Comparison of ENCODE assay signal across 8 mouse cellular contexts in genomic region chr9:44378153-44378730, GRCm38 (mm10). TPM values are rescaled to one million over a fixed set of nuclear protein-coding genes. Genes with fewer than 3 reads are reported as not detected.
DNase-seq lines count a peak whose midpoint lies in the region; ATAC-seq lines count a peak whose summit lies in the region.

No protein-coding gene starts in this region.

- H3K4me2 ChIP-seq in kidney, embryonic 14.5 days (replicated peaks; ENCODE audit: low read depth, low read length), result peak overlapping the region; percentile 49
- peak overlapping the region; percentile 62 for H3K4me2 ChIP-seq in hindbrain, embryonic 15.5 days
- peak overlapping the region; percentile 71 for H3K4me2 ChIP-seq in midbrain, embryonic 16.5 days (ENCODE audit: low read length)

- peaks cover 27% of the 10 kb centered on the region for H3K36me3 ChIP-seq in kidney, embryonic 14.5 days (ENCODE audit: control insufficient read depth, insufficient read depth, low read length)
- peaks cover 24% of the 10 kb centered on the region for H3K36me3 ChIP-seq in hindbrain, embryonic 15.5 days
- H3K36me3 ChIP-seq in midbrain, embryonic 16.5 days (ENCODE audit: control insufficient read depth, insufficient read depth, low read length), result peaks cover 7% of the 10 kb centered on the region; the same call in 1 of the 2 replicates

- H3K27ac ChIP-seq in kidney, embryonic 14.5 days (ENCODE audit: low read depth, low read length), result no peak overlapping the region
- peak overlapping the region; percentile 89 for H3K27ac ChIP-seq in hindbrain, embryonic 15.5 days (replicated peaks)
- no peak overlapping the region for H3K27ac ChIP-seq in midbrain, embryonic 16.5 days (ENCODE audit: low read length)

- H3K9ac ChIP-seq in kidney, embryonic 14.5 days (ENCODE audit: low read depth, low read length), result peak overlapping the region; percentile 67; the same call in 1 of the 2 replicates
- peak overlapping the region; percentile 62 for H3K9ac ChIP-seq in hindbrain, embryonic 15.5 days
- peak overlapping the region; percentile 96 for H3K9ac ChIP-seq in midbrain, embryonic 16.5 days (ENCODE audit: low read depth, low read length)

- H3K9me3 ChIP-seq in kidney, embryonic 14.5 days (ENCODE audit: control insufficient read depth, low read length), result no peaks in the 10 kb centered on the region
- H3K9me3 ChIP-seq in hindbrain, embryonic 15.5 days, result no peaks in the 10 kb centered on the region
- no peaks in the 10 kb centered on the region for H3K9me3 ChIP-seq in midbrain, embryonic 16.5 days (replicated peaks; ENCODE audit: control insufficient read depth, low read length, poor library complexity, severe bottlenecking)

- H3K27me3 ChIP-seq in kidney, embryonic 14.5 days (ENCODE audit: control insufficient read depth, insufficient read depth, low read length), result no peaks in the 10 kb centered on the region
- H3K27me3 ChIP-seq in hindbrain, embryonic 15.5 days, result no peaks in the 10 kb centered on the region
- no peaks in the 10 kb centered on the region for H3K27me3 ChIP-seq in midbrain, embryonic 16.5 days (ENCODE audit: control insufficient read depth, insufficient read depth, low read depth, low read length)

- ATAC-seq in kidney, embryonic 14.5 days (ENCODE audit: low FRiP score, low TSS enrichment), result no peak
- no peak for ATAC-seq in hindbrain, embryonic 15.5 days (ENCODE audit: low FRiP score, low read depth)
- no peak for ATAC-seq in midbrain, embryonic 16.5 days

- no peak for DNase-seq in kidney, postnatal 14 days
- DNase-seq in MEL-GATA-1-ER (ENCODE audit: extremely low read depth, low read depth), result peak; percentile 21
- DNase-seq in layer of hippocampus, postnatal 36 days, result no peak
- DNase-seq in urinary bladder, adult 18-20 months (ENCODE audit: low spot score in 2 of 2), result no peak
- DNase-seq in frontal cortex, postnatal 25 days (ENCODE audit: low spot score in 2 of 2), result no peak

- WGBS in kidney, embryonic 14.5 days, result 82% methylated on average over 5 of the region's 5 CpGs
- WGBS in hindbrain, embryonic 15.5 days, result 90% methylated on average over 5 of the region's 5 CpGs
- 93% methylated on average over 5 of the region's 5 CpGs for WGBS in midbrain, embryonic 16.5 days

- peak overlapping the region; percentile 69 for H3K4me3 ChIP-seq in kidney, embryonic 14.5 days (ENCODE audit: low read length)
- peak overlapping the region; percentile 77 for H3K4me3 ChIP-seq in hindbrain, embryonic 15.5 days
- peak overlapping the region; percentile 96 for H3K4me3 ChIP-seq in midbrain, embryonic 16.5 days (ENCODE audit: low read depth, low read length)

- H3K4me1 ChIP-seq in kidney, embryonic 14.5 days (ENCODE audit: control insufficient read depth, insufficient read depth, low read length), result peaks cover 16% of the 10 kb centered on the region; the same call in 1 of the 2 replicates
- peaks cover 22% of the 10 kb centered on the region for H3K4me1 ChIP-seq in hindbrain, embryonic 15.5 days (replicated peaks)
- H3K4me1 ChIP-seq in midbrain, embryonic 16.5 days (ENCODE audit: control insufficient read depth, insufficient read depth, low read length), result peaks cover 17% of the 10 kb centered on the region

RNA-seq across cellular contexts. Expression of gene Hyou1, which starts 1.0 kb away (rescaled TPM):
- 23.2 and 45.2 TPM in 2 replicates for polyA plus RNA-seq in kidney, embryonic 14.5 days (2014; fragmentation: Nextera tagmentation; extraction: Ambion mirVana)
- 27.4 and 27.6 TPM in 2 replicates for polyA plus RNA-seq in hindbrain, embryonic 15.5 days (2015; fragmentation: Nextera tagmentation; extraction: Ambion mirVana)
- polyA plus RNA-seq in midbrain, embryonic 16.5 days (2015; fragmentation: Nextera tagmentation; extraction: Ambion mirVana), result 26.8 and 28.2 TPM in 2 replicates
- 100 to 1,000 TPM; 136 to 157 TPM for total RNA-seq in layer of hippocampus, postnatal 36 days (2021)

RNA-seq across cellular contexts. Expression of gene Vps11, which starts 16.8 kb away (rescaled TPM):
- polyA plus RNA-seq in kidney, embryonic 14.5 days (2014; fragmentation: Nextera tagmentation; extraction: Ambion mirVana), result 18.0 and 28.1 TPM in 2 replicates
- 40.3 and 45.0 TPM in 2 replicates for polyA plus RNA-seq in hindbrain, embryonic 15.5 days (2015; fragmentation: Nextera tagmentation; extraction: Ambion mirVana)
- polyA plus RNA-seq in midbrain, embryonic 16.5 days (2015; fragmentation: Nextera tagmentation; extraction: Ambion mirVana), result 40.6 and 45.6 TPM in 2 replicates
- 10 to 100 TPM; 50.9 to 52.1 TPM for total RNA-seq in layer of hippocampus, postnatal 36 days (2021)

RNA-seq across cellular contexts. Expression of gene Slc37a4, which starts 18.4 kb away (rescaled TPM):
- polyA plus RNA-seq in kidney, embryonic 14.5 days (2014; fragmentation: Nextera tagmentation; extraction: Ambion mirVana), result 29.9 and 37.8 TPM in 2 replicates
- 50.2 and 56.3 TPM in 2 replicates for polyA plus RNA-seq in hindbrain, embryonic 15.5 days (2015; fragmentation: Nextera tagmentation; extraction: Ambion mirVana)
- polyA plus RNA-seq in midbrain, embryonic 16.5 days (2015; fragmentation: Nextera tagmentation; extraction: Ambion mirVana), result 43.1 and 46.6 TPM in 2 replicates
- total RNA-seq in layer of hippocampus, postnatal 36 days (2021), result 10 to 100 TPM; 27.9 to 30.2 TPM

RNA-seq across cellular contexts. Expression of gene Rps25, which starts 28.7 kb away (rescaled TPM):
- polyA plus RNA-seq in kidney, embryonic 14.5 days (2014; fragmentation: Nextera tagmentation; extraction: Ambion mirVana), result 2,593 and 3,221 TPM in 2 replicates
- polyA plus RNA-seq in hindbrain, embryonic 15.5 days (2015; fragmentation: Nextera tagmentation; extraction: Ambion mirVana), result 1,001 and 1,147 TPM in 2 replicates
- 826 and 926 TPM in 2 replicates for polyA plus RNA-seq in midbrain, embryonic 16.5 days (2015; fragmentation: Nextera tagmentation; extraction: Ambion mirVana)
- 100 to 1,000 TPM; 660 to 671 TPM for total RNA-seq in layer of hippocampus, postnatal 36 days (2021)

RNA-seq across cellular contexts. Expression of gene Trappc4, which starts 29.2 kb away (rescaled TPM):
- polyA plus RNA-seq in kidney, embryonic 14.5 days (2014; fragmentation: Nextera tagmentation; extraction: Ambion mirVana), result 143 and 162 TPM in 2 replicates
- 287 and 295 TPM in 2 replicates for polyA plus RNA-seq in hindbrain, embryonic 15.5 days (2015; fragmentation: Nextera tagmentation; extraction: Ambion mirVana)
- 330 and 343 TPM in 2 replicates for polyA plus RNA-seq in midbrain, embryonic 16.5 days (2015; fragmentation: Nextera tagmentation; extraction: Ambion mirVana)
- 10 to 100 TPM; 64.3 to 79.1 TPM for total RNA-seq in layer of hippocampus, postnatal 36 days (2021)
